Mouse (Mus musculus) retina, postnatal 7 days (tissue): ENCODE measurements around the gene C2.
A peak's percentile ranks its signal among the peaks of the same experiment; 100 is the strongest.
"Not testable (repeated sequence)": the region's sequence is repeated elsewhere in the genome, so short reads cannot be mapped to it uniquely, and the experiment has no call there.

ENCODE experiments used
- DNase-seq: peaks from one replicate; pipeline ENCODE4 v3.0.0-alpha.2; 2012; ENCODE audit warnings: low read depth, low spot score

Gene C2

GRCm38 (mm10) chr17:34910982-34911381 lies 12.9 kb upstream of the C2 start:
- no peak for DNase-seq

- no peak for DNase-seq
Observed at GRCm38 (mm10) chr17:34902895-34903294, 4.8 kb upstream of the C2 start.

GRCm38 (mm10) chr17:34901948-34902347 lies 3.9 kb upstream of the C2 start:
- not testable (repeated sequence) for DNase-seq

GRCm38 (mm10) chr17:34900826-34901225 lies 2.8 kb upstream of the C2 start:
- DNase-seq, result not testable (repeated sequence)

DNA sequence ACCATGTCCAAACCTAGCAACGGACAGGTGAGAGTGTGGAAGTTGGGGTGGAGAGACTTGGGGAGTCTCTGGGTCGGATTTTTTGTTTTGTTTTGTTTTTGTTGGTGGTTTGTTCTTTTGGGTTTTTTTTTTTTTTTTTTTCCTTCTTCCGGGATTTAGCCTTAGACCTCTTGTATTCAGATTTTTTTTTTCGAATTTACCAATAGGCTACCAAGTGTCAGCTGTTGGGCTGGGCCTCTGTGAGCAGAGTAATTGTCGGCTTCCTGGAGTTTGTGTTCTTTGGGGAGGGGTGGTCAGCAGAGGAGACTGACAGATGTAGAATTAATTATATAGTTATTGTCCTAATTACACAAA lies 1.8 kb upstream of the C2 start:
- DNase-seq, result no peak

GRCm38 (mm10) chr17:34899053-34899889 lies 1.2 kb upstream of the C2 start:
- DNase-seq, result no peak

- no peak for DNase-seq
Observed at GRCm38 (mm10) chr17:34898706-34899052, 614 bp upstream of the C2 start.

GRCm38 (mm10) chr17:34897373-34898159 lies 499 bp downstream of the C2 start:
- DNase-seq, result no peak

DNA sequence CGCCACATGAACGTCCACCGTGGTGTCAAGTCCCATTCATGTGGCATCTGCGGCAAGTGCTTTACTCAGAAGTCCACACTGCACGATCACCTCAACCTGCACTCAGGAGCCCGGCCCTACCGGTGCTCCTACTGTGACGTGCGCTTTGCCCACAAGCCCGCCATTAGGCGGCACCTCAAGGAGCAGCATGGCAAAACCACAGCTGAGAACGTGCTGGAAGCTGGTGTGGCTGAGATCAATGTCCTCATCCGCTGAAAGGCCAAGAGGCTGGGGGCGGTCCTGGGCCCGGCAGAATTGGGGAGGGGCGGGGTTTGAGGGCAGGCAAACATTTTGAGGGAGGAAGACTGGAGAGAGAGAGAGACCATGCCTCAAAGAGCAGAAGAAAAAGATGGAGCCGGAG lies 1.7 kb downstream of the C2 start:
- no peak for DNase-seq

GRCm38 (mm10) chr17:34895724-34896123 lies 2.3 kb downstream of the C2 start:
- no peak for DNase-seq

- DNase-seq, result no peak
Observed at GRCm38 (mm10) chr17:34894801-34895530, 3.1 kb downstream of the C2 start.

- peak; percentile 98 for DNase-seq
Observed at GRCm38 (mm10) chr17:34894074-34894597, 3.9 kb downstream of the C2 start.

GRCm38 (mm10) chr17:34893072-34893824 lies 4.8 kb downstream of the C2 start:
- no peak for DNase-seq

DNA sequence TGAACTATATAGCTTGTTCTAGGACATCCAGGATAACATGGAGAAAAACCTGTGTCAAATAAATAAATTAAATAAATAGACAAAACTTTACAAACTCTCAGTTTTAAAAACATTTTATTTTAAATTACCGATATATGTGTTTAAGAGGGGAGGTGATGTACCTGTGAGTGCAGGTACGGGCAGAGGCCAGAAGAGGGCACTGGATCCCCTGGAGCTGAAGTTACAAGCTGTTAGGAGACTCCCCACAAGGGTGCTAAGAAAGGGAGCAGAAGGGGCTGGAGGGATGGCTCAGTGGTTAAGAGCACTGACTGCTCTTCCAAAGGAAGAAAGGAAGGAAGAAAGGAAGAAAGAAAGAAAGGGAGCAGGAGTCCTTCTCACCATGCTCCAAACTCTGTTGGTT lies 6.7 kb downstream of the C2 start:
- no peak for DNase-seq

DNA sequence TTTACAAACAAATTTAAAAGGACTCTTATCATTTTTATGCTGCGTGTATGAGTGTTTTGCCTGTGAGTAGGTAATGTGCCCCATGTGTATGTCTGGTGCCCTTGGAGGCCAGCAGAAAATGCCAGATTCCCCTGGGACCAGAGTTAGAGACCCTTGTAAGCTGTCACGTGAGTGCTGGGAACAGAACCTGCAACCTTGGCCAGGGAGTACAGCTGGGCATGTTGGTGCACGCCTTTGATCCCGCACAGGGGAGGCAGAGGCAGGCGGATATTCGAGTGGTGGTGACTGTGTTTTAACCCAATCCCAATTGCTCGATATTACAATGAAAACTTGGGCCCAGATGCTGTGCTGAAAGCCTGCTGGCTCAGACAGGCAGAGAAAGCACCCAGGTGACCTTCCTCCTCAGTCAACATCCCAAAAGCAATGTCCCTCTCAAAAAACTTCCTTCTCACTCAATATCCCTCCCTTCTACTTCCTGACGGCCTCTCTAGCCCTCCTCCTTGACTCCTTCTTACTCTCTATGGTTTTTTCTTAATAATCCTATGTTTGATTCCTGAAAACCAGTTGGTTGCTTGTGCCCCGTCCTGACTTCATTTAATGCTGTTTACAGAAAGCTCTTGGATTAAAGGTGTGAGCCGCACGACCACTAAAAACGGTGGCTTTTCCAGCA lies 7.9 kb downstream of the C2 start:
- no peak for DNase-seq

DNA sequence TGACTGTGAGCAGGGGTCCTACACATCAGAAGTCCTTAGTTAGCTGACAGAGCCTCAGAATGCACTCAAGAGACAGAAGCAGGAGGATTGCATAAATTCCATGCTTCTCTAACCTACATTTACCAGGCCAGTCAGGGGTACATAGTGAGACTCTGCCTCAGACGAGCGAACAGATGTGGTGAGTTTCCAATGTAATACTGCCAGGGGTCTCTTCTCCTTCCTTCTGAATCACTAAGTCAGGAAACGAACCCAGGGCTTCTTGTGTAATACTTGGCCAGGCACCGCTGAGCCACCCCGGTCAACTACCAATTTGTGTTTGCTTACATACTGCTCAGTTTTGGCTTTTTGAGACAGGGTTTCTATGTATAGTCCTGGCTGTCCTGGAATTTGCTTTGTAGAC lies 10.1 kb downstream of the C2 start:
- no peak for DNase-seq

DNA sequence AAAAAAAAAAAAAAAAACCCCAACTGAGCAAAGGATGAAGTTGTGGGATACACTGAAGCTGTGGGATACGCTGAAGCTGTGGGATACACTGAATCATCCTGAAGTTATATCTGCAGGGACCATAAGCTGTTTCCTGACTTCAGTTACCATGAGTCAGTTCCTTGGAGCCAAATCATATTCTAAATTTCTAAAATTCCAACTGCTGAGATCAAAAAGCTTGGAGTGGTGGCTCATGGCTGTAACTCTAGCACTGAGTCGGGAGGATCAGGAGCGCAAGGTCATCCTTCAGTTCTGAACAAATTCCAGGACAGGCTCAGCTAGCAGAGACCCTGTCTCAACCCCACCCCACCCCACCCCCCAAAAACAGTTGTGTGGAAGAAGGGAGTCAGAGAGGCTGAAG lies 12.4 kb downstream of the C2 start:
- no peak for DNase-seq

GRCm38 (mm10) chr17:34884704-34885103 lies 13.4 kb downstream of the C2 start:
- no peak for DNase-seq

DNA sequence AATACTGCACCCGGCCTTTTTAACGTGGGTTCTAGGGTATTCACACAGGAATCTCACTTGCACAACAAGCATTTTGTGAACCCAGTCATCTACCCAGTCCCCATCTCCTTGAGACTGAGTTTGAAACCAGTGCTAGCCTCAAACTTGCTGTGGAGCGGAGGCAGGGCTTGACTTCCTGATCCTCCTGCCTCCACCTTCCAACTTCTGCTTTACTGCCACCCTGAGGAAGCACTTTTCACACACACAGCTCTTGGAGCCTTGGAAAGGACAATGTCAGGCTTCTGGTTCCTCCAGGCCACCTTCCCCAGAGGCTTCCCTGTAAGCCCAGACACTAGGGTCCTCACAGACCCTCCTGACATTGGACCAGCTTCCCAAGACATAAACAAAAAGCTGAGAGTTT lies 14.7 kb downstream of the C2 start:
- no peak for DNase-seq

DNA sequence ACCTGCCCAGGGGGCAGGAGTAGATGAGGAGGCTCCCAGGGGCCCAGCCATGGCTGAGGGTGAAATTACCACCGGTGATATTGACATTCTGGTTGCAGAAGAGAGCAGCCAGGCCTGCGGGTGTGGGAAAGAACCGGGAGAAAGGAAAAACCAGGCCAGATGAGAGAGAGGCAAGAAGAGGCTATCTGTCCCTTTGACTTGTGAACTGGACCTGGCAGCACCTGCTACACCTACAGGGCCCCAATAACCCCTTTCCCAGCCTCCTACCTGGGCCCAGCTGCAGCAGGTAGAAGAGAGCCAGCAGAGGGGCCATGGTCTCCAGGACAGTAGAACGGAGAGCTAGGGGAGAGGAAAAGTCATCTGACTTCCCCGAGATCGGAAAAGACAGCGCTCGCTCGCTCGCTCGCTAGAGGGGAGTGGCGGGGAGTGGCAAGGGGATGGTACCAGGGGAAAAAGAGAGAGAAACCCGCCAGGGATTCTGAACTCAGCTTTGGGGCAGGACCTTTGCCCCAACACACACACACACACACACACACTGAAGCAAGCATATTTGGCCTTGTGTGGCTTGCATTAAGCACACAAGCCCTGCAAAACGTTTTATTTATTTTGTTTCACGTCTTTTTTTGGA lies 16.3 kb downstream of the C2 start, which contains the start of gene Gm20547:
Gm20547 (minus strand) TSS at position 360 of the 628 bp plus-strand sequence.
- DNase-seq, result no peak
